Mouse (Mus musculus) lung, postnatal 25 days (tissue): Measurements from ENCODE around the gene Mis12.
A peak's percentile ranks its signal among the peaks of the same experiment; 100 is the strongest.

Source experiments
- DNase-seq: peaks from one replicate; pipeline ENCODE4 v3.0.0; 2022; ENCODE audit warnings: low spot score

Mis12 gene

GRCm38 (mm10) chr11:71017051-71017450 is 2.4 kb upstream of the Mis12 start:
- no peak for DNase-seq

- DNase-seq: no peak
Measured at GRCm38 (mm10) chr11:71018416-71019200, 803 bp upstream of the Mis12 start.

- no peak for DNase-seq
Measured at GRCm38 (mm10) chr11:71028280-71028679, 8.9 kb downstream of the Mis12 start.

DNA sequence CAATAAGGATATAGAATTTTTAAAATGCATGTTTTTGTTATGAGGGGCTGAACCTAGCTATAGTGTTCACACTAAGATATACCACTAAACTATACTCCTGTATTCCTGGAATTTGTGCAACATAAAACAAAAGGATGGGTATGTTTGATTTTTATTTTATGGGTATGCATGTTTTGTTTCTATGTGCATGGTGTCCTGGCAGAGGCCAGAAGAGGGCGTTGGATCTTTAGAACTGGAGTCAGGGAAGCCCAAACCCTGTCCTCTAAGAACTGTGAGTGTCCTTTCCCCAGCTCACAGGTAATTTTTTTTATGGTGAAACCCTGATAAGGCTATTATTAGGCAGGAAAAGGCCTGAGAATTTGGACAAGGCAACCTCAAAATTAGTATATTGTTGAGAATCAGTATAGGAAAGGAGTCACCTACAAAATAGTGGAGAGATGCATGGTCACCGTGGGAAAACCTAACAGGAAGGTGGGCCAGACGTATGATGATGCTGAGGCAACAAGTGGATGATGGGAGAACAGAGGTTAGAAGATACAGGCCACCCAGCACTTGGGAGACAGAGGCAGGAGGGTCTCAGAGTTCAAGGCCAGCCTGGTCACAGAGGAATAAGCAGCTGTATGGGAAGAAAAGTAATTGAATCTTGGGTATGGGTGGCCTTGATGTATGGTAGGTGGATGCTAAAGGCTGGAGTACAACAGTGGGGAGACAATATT is 10.2 kb downstream of the Mis12 start:
- DNase-seq: no peak

DNA sequence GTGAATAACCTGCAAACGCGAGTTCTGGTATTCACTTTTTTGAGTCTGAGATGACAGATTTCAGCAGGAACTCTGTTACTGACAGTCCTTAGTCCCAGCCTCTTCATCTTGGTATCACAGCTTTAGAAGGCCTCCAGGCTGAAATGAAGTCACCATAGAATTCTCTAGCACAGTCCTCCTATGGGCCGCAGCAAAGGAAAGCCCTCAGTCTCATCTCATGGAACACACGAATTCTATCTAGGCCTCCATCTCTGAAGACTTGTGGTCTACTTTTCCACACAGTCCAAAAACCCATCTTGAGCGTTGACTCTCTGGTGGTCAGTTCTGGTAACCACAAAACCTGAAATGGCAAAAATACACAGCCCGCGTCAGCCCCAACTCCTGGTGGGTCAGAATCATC is 12.7 kb downstream of the Mis12 start:
- no peak for DNase-seq

- DNase-seq: no peak
Measured at GRCm38 (mm10) chr11:71032491-71033162, 13.2 kb downstream of the Mis12 start.

- peak; percentile 12 for DNase-seq
Measured at GRCm38 (mm10) chr11:71033163-71033761, 13.9 kb downstream of the Mis12 start, which contains the start of gene 6330403K07Rik. Gene 6330403K07Rik, minus strand, starts transcription at chr11:71033513.

DNA sequence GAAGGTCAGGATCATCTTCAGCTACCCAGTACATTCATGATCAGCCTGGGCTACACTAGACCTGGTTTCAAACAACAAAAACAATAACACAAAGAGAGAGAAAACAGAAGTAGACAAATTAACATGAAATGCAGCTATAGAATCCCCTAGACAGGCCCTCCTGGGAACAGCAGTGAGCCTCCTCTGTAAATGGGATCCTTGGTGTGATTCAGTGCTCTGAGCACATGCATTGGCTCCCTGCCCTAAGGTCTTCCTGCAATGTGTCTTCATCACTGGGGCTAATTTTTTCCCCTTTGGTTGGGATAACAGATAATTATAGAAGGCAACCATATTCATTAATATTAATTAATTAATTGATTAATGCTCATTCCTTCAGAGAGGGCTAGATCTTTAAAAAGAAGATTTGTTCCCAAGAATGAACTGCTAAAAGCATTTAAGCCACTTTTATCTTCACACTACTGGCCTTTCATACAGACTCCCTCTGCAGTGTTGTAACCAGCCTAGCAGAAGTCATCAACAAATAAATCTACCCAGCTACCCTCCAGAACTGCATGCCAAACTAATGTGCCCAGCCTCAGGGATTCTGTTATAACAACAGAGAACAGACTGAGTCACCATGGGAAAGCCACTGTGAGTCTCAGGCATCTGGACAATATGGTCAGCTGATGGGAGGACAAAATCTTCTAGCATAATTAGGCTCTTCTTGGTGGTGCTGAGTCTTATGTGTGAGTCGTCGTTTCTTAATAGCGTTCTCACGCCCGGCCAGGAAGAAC is 20.3 kb downstream of the Mis12 start:
- DNase-seq: no peak

GRCm38 (mm10) chr11:71052554-71052953 is 33.1 kb downstream of the Mis12 start:
- peak; percentile 27 for DNase-seq

DNA sequence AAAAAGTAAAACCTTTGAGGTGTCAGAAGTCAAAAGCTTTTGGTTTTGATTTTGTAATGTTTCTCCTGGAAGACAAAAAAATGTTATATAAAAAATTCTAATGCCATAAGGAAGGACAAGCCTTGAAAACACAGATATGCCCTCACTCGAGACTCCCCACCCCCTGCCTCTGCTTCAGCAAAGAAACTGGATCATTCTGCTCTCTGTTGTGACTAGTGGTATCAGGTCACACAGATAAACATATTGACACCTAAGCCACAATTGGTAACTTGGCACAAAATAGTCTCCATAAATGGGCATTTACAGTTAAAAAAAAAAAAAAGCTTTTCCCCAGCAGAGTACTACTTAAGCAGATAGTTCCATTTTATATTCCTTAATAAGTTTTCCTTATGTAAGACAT is 56.9 kb downstream of the Mis12 start:
- no peak for DNase-seq
